Mouse (Mus musculus): ENCODE measurements at regions not wholly inside any gene's neighbourhood (a gene's known extent, or its start where the extent isn't known, plus 50 kb on each side); places are given as distances from the start of the nearest gene placed in this dataset.

- no peak for TF ChIP-seq CTCF (IDR thresholded peaks at IDR 0.05; ENCODE audit: low read depth, low read length)
- TF ChIP-seq POLR2A (IDR thresholded peaks at IDR 0.05; ENCODE audit: borderline replicate concordance, low read depth, low read length), result no peak
These were observed 175.7 kb downstream of the Fat4 start for GRCm38 (mm10) chr3:39062415-39062814.
